Mouse (Mus musculus) intestine, postnatal 0 days (tissue): ENCODE measurements around the gene Paqr6. TPM values are rescaled to one million over a fixed set of nuclear protein-coding genes. Genes with fewer than 3 reads are reported as not detected.
A peak's percentile ranks its signal among the peaks of the same experiment; 100 is the strongest.
"Not testable (repeated sequence)": the region's sequence is repeated elsewhere in the genome, so short reads cannot be mapped to it uniquely, and the experiment has no call there.

Experiments
- ATAC-seq: fragments of 200-750 bp; cut with Nextera tagmentation; 2 replicates; pipeline ENCODE4 v1.8.0; 2017; ENCODE audit warnings: mild to moderate bottlenecking, moderate TSS enrichment, moderate library complexity
- H3K27ac ChIP-seq: fragments of 300-500 bp; sonication (generic); 2 replicates; pipeline ENCODE4 v1.5.1; 2014; ENCODE audit warnings: mild to moderate bottlenecking, low read depth, low read length, moderate library complexity
- H3K27me3 ChIP-seq: fragments of 300-500 bp; sonication (generic); replicated peaks from 2 replicates; pipeline ENCODE4 v1.6.1; 2014; ENCODE audit warnings: low read length, mixed read lengths; ENCODE audit not compliant: control insufficient read depth, insufficient read depth
- H3K36me3 ChIP-seq: fragments of 300-500 bp; sonication (generic); 2 replicates; pipeline ENCODE4 v1.6.1; 2014; ENCODE audit warnings: mild to moderate bottlenecking, moderate library complexity; ENCODE audit not compliant: control insufficient read depth, insufficient read depth
- H3K4me1 ChIP-seq: fragments of 300-500 bp; sonication (generic); replicated peaks from 2 replicates; pipeline ENCODE4 v1.6.1; 2014; ENCODE audit warnings: antibody characterized with exemption, low read length, mixed read lengths; ENCODE audit not compliant: control insufficient read depth, insufficient read depth
- H3K4me2 ChIP-seq: fragments of 300-500 bp; sonication (generic); replicated peaks from 2 replicates; pipeline ENCODE4 v1.6.1; 2014; ENCODE audit warnings: low read depth, mild to moderate bottlenecking, moderate library complexity
- H3K4me3 ChIP-seq: fragments of 300-500 bp; sonication (generic); 2 replicates; pipeline ENCODE4 v1.5.1; 2014; ENCODE audit warnings: low read depth, low read length
- H3K9ac ChIP-seq: fragments of 300-500 bp; sonication (generic); 2 replicates; pipeline ENCODE4 v1.6.1; 2014; ENCODE audit warnings: mild to moderate bottlenecking, low read depth, low read length
- H3K9me3 ChIP-seq: fragments of 300-500 bp; sonication (generic); 2 replicates; pipeline ENCODE4 v1.6.1; 2016; ENCODE audit warnings: mixed run types; ENCODE audit not compliant: control insufficient read depth
- CTCF ChIP-seq: sonication (generic); IDR thresholded peaks from 2 replicates; pipeline ENCODE4 v1.5.1; 2016; ENCODE audit warnings: low read depth, mild to moderate bottlenecking, control low read depth, antibody characterized with exemption, moderate library complexity
- WGBS: fragments of 180-500 bp; shearing (Covaris S2); extraction: QIAGEN DNeasy Blood & Tissue Kit; methylation state at CpG from one replicate; pipeline ENCODE4 v1.1.7; 2014; 5-methylcytosine and 5-hydroxymethylcytosine counted together
- polyA plus RNA-seq: library from polyadenylated mRNA; unstranded; fragments of >200 nt; fragmentation: Nextera tagmentation; extraction: Ambion mirVana; gene quantifications from 2 replicates; pipeline ENCODE4 v1.2.1, GENCODE M21; 2015

Gene Paqr6
- polyA plus RNA-seq, 1 experiment from 2014 or later = 2.3 TPM

DNA sequence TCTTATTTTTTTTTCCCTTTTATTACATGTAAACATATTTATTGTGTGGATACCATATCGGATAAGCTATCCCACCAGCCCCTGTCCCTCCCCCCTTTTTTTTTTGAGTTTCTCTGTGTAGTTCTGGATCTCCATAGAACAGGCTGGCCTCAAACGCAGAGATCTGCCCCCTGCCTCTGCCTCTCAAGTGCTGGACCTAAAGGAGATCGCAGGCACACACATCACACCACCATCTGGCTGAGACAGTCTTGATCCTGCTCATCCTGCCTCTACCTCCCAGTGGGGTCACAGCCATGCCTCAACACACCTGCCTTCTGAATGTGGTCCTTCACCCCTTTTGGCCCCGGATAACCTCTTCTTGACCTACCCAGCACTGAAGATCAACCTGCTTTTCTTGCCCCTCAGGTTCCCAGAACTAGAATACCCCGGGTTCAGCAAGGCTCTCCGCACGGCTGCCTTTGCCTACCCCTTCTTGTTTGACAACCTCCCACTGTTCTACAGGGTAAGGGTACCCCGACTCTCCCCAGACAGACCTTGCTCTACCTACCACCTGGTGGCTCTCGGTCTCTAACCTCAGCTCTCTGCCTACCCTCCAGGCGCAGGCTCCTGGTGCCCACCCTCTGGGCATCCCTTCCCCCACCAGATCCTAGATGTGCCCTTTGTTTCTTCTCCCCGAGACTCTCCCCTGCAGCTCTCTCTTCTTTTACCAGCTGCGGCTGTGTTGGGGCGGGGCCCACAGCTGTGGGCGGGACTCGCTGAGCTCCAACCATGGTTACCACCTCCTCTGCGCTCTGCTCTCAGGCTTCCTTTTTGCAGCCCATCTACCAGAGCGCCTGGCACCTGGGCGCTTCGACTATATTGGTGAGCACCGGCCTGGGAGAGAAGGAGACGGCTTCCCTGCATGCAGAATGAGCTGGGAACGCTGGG, 17.3 kb downstream of the Paqr6 start:
- H3K9me3 ChIP-seq, H3K4me1 ChIP-seq, H3K27me3 ChIP-seq, H3K27ac ChIP-seq, H3K4me3 ChIP-seq, H3K36me3 ChIP-seq, H3K9ac ChIP-seq: not testable (repeated sequence)
- peak; percentile 50; the same call in 1 of the 2 replicates for ATAC-seq
- WGBS = 11% methylated on average over 18 of the region's 22 CpGs
- H3K4me2 ChIP-seq = peak overlapping the region; percentile 37; the same call in 1 of the 2 replicates

DNA sequence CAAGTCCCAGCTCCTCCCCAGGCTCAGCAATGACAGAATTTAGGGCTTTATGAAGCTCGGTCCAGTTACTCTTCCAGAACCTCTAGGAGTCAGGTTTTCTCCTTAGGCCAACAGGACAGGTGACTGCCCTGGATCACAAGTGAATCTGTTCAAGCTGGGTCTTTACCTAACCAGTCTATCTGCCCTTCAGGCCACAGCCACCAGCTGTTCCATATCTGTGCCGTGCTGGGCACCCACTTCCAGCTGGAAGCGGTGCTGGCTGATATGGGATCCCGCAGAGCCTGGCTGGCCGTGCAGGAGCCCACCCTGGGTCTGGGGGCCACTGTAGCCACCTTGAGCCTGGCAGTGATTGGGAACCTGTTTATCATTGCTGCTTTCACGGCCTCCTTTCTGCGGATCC, 18.0 kb downstream of the Paqr6 start:
- H3K4me3 ChIP-seq, ATAC-seq, H3K27ac ChIP-seq, H3K27me3 ChIP-seq, H3K4me2 ChIP-seq, H3K9me3 ChIP-seq, H3K36me3 ChIP-seq, H3K9ac ChIP-seq, H3K4me1 ChIP-seq: not testable (repeated sequence)
- 36% methylated on average over 1 of the region's 7 CpGs for WGBS

DNA sequence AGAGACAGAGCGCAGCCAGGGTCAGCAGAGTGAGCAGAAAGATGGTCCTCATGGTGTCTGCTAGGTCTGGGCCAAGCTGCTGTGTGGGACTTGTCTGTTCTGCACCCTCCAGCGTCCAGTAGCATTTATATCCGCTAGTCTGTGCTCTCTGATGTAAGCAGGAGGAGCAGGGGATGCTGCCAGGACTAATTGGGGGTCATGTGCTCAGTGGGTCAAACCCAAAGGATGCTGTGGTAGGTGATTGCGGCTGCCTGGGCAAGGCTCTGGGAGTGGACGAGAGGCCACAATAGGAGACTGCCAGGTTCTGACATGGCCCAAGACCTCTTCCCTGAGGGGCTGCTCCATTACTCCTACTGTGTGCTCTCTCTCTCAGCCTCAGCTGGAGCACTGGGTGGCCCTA, 20.0 kb downstream of the Paqr6 start, which contains the start of gene Bglap:
Bglap (minus strand) TSS at position 101 of the 400 bp plus-strand sequence.
- Histone ChIP-seq H3K27me3 (peaks cover 14% of the 10 kb centered on the region; the same call in 1 of the 2 replicates), H3K27ac (no peak within 1 kb of the TSS), H3K4me1 (no peaks in the 10 kb centered on the region), H3K9me3 (no peaks in the 10 kb centered on the region), H3K4me2 (no peak within 1 kb of the TSS), H3K36me3 (no peaks in the 10 kb centered on the region), H3K4me3 (no peak within 1 kb of the TSS), H3K9ac (no peak within 1 kb of the TSS)
- no peak for ATAC-seq
- no peak for TF ChIP-seq CTCF
- WGBS = 84% methylated on average over 5 of the region's 5 CpGs

DNA sequence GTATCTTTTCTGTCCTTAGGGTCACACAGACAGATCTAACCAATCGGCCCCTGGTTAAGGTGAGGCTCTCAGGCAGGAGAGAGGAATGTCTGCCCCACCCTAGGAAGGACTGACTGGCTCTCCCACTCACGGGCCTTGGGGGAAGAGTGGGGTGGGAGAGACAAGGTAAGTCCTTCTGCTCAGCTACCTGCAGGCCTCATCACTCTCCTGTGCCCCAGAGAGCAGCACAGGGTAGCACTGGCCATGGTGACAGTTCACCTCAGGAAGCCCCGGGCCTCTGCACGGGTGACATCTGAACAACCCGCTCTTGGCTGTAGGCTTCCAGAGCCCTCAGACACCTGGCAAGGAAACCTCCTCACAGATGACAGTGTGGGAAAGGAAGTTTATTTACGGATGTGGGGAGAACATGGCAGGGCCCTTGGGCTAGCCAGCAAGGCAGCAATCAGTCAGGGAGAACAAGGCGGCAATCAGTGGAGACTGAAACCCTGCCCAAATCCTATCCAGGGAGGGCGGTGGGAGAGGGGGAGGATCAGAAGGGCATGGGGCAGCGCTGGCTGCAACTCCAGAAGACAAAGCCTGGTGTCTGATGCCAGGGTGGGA, 29.5 kb downstream of the Paqr6 start:
- H3K9me3 ChIP-seq = peaks cover 4% of the 10 kb centered on the region; the same call in 1 of the 2 replicates
- H3K36me3 ChIP-seq = peaks cover 26% of the 10 kb centered on the region; the same call in 1 of the 2 replicates
- WGBS = 87% methylated on average over 9 of the region's 9 CpGs
- no peak overlapping the region for H3K4me2 ChIP-seq
- no peak for ATAC-seq
- no peak overlapping the region for H3K27ac ChIP-seq
- no peaks in the 10 kb centered on the region for H3K4me1 ChIP-seq
- no peak overlapping the region for H3K4me3 ChIP-seq
- no peak overlapping the region for H3K9ac ChIP-seq
- no peak for TF ChIP-seq CTCF
- H3K27me3 ChIP-seq = peaks cover 30% of the 10 kb centered on the region

DNA sequence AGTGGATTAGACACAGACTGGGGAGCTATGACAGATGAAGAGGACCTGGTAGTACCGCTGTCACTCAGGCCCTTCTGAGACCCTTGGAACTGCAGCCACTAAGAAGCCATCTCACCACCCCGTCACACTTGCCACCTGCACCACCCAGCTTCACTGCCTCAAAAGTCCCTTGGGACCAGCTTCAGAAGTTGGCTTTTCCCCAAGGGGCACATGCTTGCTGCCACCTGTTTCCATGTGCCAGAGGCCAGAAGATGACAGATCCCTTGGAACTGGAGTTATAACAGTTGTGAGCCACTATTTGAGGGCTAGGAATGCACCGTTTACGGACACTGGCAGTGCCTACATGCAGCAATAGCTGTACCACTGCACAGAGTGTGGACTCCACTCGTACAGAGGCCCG, 30.9 kb downstream of the Paqr6 start:
- Histone ChIP-seq H3K27ac (no peak overlapping the region), H3K9me3 (peaks cover 2% of the 10 kb centered on the region; the same call in 1 of the 2 replicates), H3K9ac (no peak overlapping the region), H3K36me3 (peaks cover 31% of the 10 kb centered on the region), H3K4me3 (no peak overlapping the region), H3K4me2 (no peak overlapping the region), H3K27me3 (peaks cover 20% of the 10 kb centered on the region), H3K4me1 (no peaks in the 10 kb centered on the region)
- 92% methylated on average over 6 of the region's 6 CpGs for WGBS
- no peak for TF ChIP-seq CTCF
- ATAC-seq = no peak

DNA sequence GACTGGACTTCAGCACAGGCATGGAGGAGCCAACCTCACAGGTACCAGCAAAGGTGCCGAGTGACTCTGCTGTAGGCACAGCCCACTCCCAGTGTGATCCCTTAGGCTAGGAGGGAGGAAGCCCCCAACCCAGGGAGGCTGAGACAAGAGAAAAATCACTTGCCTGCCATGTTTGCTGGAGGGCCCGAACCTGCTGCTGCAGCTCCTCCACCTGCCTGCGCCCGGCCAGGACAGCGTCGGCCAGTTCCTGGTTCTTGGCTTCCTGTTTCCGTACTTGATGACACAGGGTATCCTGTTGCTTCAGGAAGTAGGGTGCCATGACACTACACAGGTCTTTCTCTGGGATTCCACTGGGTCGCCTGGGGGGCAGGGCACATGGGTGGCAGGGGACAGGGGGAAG, 31.4 kb downstream of the Paqr6 start:
- 92% methylated on average over 8 of the region's 8 CpGs for WGBS
- no peak overlapping the region for H3K9ac ChIP-seq
- ATAC-seq = no peak
- H3K36me3 ChIP-seq = peaks cover 28% of the 10 kb centered on the region
- no peak for TF ChIP-seq CTCF
- H3K4me2 ChIP-seq = no peak overlapping the region
- no peak overlapping the region for H3K4me3 ChIP-seq
- H3K27me3 ChIP-seq = peaks cover 18% of the 10 kb centered on the region
- no peaks in the 10 kb centered on the region for H3K4me1 ChIP-seq
- H3K9me3 ChIP-seq = no peaks in the 10 kb centered on the region
- no peak overlapping the region for H3K27ac ChIP-seq
